Mouse (Mus musculus) heart, embryonic 14.5 days (tissue): ENCODE results near the gene Ccser1. TPM values are rescaled to one million over a fixed set of nuclear protein-coding genes. Genes with fewer than 3 reads are reported as not detected.

Experiments used
- ATAC-seq: fragments of 200-750 bp; cut with Nextera tagmentation; 2 replicates; pipeline ENCODE4 v1.8.0; 2017; ENCODE audit warnings: low read depth, moderate TSS enrichment; ENCODE audit not compliant: insufficient number of reproducible peaks, insufficient read depth, low FRiP score
- H3K27ac ChIP-seq, 2 experiments: fragments of 200-500 bp in 1 of 2; fragments of 300-500 bp in 1 of 2; sonication (generic) in 1 of 2; replicated peaks in 1 of 2; 2 replicates each; pipeline ENCODE4 v1.5.1; 2012 to 2014; ENCODE audit warnings: low read depth in 2 of 2, low read length in 2 of 2, control low read depth in 1 of 2, mild to moderate bottlenecking in 1 of 2, mixed read lengths in 1 of 2; ENCODE audit not compliant: control insufficient read depth in 1 of 2, insufficient read depth in 1 of 2
- H3K27me3 ChIP-seq: fragments of 300-500 bp; sonication (generic); 2 replicates; pipeline ENCODE4 v1.6.1; 2014; ENCODE audit warnings: mild to moderate bottlenecking, low read length, control low read depth; ENCODE audit not compliant: control insufficient read depth, insufficient read depth
- H3K36me3 ChIP-seq: fragments of 300-500 bp; sonication (generic); 2 replicates; pipeline ENCODE4 v1.6.1; 2014; ENCODE audit warnings: mild to moderate bottlenecking, control low read depth, low read length, mixed read lengths; ENCODE audit not compliant: control insufficient read depth, insufficient read depth
- H3K4me1 ChIP-seq, 2 experiments: fragments of 200-500 bp in 1 of 2; fragments of 300-500 bp in 1 of 2; sonication (generic) in 1 of 2; 2 replicates each; pipeline ENCODE4 v1.6.1; 2012 to 2014; ENCODE audit warnings: low read length in 2 of 2, control low read depth in 1 of 2, mixed read lengths in 1 of 2; ENCODE audit not compliant: control insufficient read depth in 2 of 2, insufficient read depth in 2 of 2
- H3K4me2 ChIP-seq: fragments of 300-500 bp; sonication (generic); 2 replicates; pipeline ENCODE4 v1.6.1; 2014; ENCODE audit warnings: mild to moderate bottlenecking, low read length
- H3K4me3 ChIP-seq, 2 experiments: fragments of 200-500 bp in 1 of 2; fragments of 300-500 bp in 1 of 2; sonication (generic) in 1 of 2; 2 replicates each; pipeline ENCODE4 v1.5.1; 2012 to 2014; ENCODE audit warnings: low read length in 2 of 2, mild to moderate bottlenecking in 2 of 2, control low read depth in 1 of 2, low read depth in 1 of 2, moderate library complexity in 1 of 2; ENCODE audit not compliant: control insufficient read depth in 1 of 2, insufficient read depth in 1 of 2
- H3K9ac ChIP-seq: fragments of 300-500 bp; sonication (generic); 2 replicates; pipeline ENCODE4 v1.6.1; 2014; ENCODE audit warnings: mild to moderate bottlenecking, low read length
- H3K9me3 ChIP-seq: fragments of 300-500 bp; sonication (generic); 2 replicates; pipeline ENCODE4 v1.6.1; 2016; ENCODE audit warnings: low read length, control low read depth; ENCODE audit not compliant: control insufficient read depth
- WGBS: fragments of 180-500 bp; shearing (Covaris S2); extraction: QIAGEN DNeasy Blood & Tissue Kit; methylation state at CpG from one replicate; pipeline ENCODE4 v1.1.7; 2014; 5-methylcytosine and 5-hydroxymethylcytosine counted together
- polyA plus RNA-seq: library from polyadenylated mRNA; unstranded; fragments of >200 nt; fragmentation: Nextera tagmentation; extraction: Ambion mirVana; gene quantifications from 2 replicates; pipeline ENCODE4 v1.2.1, GENCODE M21; 2014

Gene Ccser1
- polyA plus RNA-seq, 1 experiment from 2014 or later, result 3.7 TPM

DNA sequence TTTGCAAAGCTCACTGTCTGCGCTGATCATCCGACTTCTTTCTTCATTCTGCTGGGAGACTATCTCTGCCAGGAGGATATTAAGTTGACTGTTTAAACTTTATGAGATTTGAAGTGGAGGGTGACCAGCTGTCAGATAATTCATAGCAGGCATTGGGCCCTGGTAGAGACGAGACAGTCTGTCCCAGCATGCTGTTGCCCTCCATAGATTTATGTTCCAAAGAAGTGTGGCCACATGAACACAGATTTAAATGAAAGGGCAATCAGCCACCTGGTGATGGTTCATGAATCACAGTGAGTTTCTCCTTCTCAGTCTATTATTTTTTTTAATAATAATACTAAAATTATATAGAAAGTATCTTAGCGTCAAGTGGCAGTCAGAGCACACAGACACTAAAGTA lies 140.7 kb downstream of the Ccser1 start:
- H3K9ac ChIP-seq, result no peak overlapping the region
- H3K9me3 ChIP-seq, result no peaks in the 10 kb centered on the region
- H3K27ac ChIP-seq, result no peak overlapping the region
- H3K4me3 ChIP-seq, result no peak overlapping the region
- no peaks in the 10 kb centered on the region for H3K4me1 ChIP-seq
- H3K27me3 ChIP-seq, result no peaks in the 10 kb centered on the region
- ATAC-seq, result no peak
- H3K4me2 ChIP-seq, result no peak overlapping the region
- no peaks in the 10 kb centered on the region for H3K36me3 ChIP-seq
- WGBS, result 76% methylated on average over 4 of the region's 4 CpGs

DNA sequence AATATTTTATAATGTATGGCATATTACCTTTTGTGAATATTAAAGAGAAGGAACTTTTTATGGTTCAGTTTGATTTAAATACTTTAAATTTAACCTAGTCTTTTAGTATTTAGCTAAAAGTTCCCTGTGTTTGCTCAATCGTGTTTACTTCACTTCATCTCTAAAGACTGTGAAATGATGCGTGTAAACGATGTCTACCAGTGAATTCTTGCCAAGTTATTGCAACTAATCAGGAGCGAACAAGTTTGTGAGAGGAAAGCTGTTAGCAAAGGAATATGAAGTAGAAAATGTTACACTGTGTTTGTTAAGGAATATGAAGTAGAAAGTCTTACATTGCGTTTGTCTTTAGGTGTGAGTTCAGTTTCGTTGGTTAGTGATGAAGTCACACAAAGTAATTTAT lies 142.2 kb downstream of the Ccser1 start:
- 87% methylated on average over 6 of the region's 6 CpGs for WGBS
- no peaks in the 10 kb centered on the region for H3K9me3 ChIP-seq
- no peak overlapping the region for H3K9ac ChIP-seq
- no peak overlapping the region for H3K4me3 ChIP-seq
- no peak overlapping the region for H3K4me2 ChIP-seq
- no peak for ATAC-seq
- no peak overlapping the region for H3K27ac ChIP-seq
- no peaks in the 10 kb centered on the region for H3K4me1 ChIP-seq
- H3K36me3 ChIP-seq, result no peaks in the 10 kb centered on the region
- H3K27me3 ChIP-seq, result no peaks in the 10 kb centered on the region

DNA sequence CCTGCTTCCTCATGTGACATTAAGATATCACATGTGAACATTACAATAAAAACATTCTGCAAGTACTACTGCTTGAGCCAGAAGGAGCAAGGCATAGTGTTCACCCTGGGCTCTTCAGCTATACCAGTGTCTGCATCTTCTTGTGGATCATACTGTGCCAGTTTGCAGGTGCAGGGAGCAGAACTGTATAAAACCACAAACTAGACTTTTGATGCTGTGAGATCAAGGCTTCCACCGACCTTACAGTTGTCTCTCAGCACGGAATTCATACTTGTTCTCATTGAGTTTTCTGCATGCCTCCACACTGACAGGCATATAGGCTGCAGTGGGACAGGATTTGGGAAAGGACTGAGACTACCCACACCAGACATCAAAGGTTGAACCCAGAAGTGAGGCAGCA lies 146.0 kb downstream of the Ccser1 start:
- Histone ChIP-seq H3K4me3 (no peak overlapping the region), H3K4me1 (no peaks in the 10 kb centered on the region), H3K27ac (no peak overlapping the region), H3K36me3 (no peaks in the 10 kb centered on the region), H3K9me3 (no peaks in the 10 kb centered on the region), H3K9ac (no peak overlapping the region), H3K4me2 (no peak overlapping the region), H3K27me3 (no peaks in the 10 kb centered on the region)
- WGBS, result 76% methylated on average over 2 of the region's 2 CpGs
- ATAC-seq, result no peak

DNA sequence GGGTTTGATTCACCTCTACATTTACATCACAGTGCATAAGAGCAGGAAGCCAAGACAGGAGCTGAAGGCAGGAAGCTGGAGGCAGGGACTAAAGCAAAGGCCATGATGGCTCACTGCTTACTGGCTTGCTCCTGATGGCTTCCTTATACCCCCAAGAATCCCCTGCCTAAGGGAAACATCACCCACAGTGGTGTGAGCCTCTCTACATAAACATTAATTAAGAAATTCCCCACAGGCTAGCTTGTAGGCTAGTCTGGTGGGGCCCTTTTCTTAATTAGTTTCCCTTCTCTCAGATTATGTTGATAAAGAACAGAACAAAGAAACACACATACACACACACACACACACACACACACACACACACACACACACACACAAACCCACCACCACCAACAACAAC lies 148.9 kb downstream of the Ccser1 start:
- Histone ChIP-seq H3K4me2 (no peak overlapping the region), H3K27ac (no peak overlapping the region), H3K9ac (no peak overlapping the region), H3K9me3 (no peaks in the 10 kb centered on the region), H3K27me3 (no peaks in the 10 kb centered on the region), H3K4me1 (no peaks in the 10 kb centered on the region), H3K36me3 (no peaks in the 10 kb centered on the region), H3K4me3 (no peak overlapping the region)
- ATAC-seq, result no peak

DNA sequence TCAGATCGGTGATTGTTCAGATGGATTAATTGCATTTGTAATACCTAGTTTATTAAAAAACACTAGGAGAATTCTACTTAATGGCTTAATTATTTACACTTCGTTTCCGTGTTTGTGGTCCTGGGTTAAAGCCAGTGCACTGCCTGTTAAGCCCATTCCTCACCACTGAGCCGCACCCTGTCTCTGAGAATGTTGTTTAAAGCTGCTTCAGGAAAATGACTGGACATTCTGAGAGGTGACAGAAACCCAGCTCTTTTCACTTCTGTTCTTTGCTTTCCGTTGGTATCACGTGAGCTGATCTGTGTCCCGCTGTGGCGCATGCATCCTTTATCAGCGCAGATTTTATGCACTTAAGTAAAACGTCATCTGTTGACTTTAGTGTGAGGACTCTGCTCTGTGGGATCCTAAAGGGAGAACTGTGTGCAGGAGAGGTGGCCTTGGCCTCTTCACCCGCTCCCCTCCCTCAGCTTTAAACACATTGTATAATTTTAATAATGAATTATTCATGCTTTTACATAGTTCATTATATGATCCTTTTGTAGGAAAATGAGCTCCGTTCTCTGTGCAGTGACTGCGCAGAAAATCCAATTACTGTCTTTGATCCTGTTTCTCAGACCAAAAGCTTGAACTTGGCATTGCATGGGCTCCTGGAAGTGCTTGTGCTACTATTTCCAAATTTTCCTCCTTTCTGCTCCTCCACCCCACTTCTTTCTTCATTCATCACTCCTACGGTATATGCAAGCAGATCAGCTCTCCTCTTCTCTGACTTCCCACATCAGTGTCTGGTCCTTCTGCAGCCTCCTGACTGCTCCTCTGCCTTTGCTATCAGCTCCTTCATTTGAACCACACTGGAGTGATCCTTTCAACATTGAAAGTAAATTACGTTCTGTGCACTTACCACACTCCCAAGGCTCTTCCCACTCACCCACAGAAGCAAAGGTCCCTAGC lies 149.7 kb downstream of the Ccser1 start:
- no peak overlapping the region for H3K4me2 ChIP-seq
- H3K27ac ChIP-seq, result no peak overlapping the region
- H3K4me1 ChIP-seq, result no peaks in the 10 kb centered on the region
- ATAC-seq, result no peak
- no peak overlapping the region for H3K9ac ChIP-seq
- H3K36me3 ChIP-seq, result no peaks in the 10 kb centered on the region
- no peaks in the 10 kb centered on the region for H3K9me3 ChIP-seq
- no peak overlapping the region for H3K4me3 ChIP-seq
- WGBS, result 69% methylated on average over 15 of the region's 15 CpGs
- H3K27me3 ChIP-seq, result no peaks in the 10 kb centered on the region

DNA sequence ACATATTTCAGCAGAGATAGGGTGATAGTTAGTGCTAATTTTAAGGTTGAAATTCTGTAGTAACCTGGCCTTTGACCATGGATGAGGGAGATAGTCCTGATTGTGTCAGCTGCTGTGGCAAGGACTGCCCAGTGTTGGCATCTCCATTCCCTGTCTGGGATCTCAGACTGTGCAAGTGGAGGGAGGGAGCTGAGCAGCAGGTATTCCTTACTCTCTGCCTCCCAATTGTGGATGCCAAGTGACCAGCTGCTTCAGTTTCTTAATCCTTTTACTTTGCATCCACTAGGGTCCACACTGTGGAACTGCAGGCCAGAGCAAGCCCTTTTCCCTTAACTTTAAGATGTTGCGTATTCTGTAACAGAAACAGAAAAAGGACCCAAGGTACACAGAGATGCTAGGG lies 154.3 kb downstream of the Ccser1 start:
- H3K9ac ChIP-seq, result no peak overlapping the region
- H3K27me3 ChIP-seq, result no peaks in the 10 kb centered on the region
- no peaks in the 10 kb centered on the region for H3K36me3 ChIP-seq
- no peak overlapping the region for H3K4me2 ChIP-seq
- no peaks in the 10 kb centered on the region for H3K4me1 ChIP-seq
- no peak overlapping the region for H3K4me3 ChIP-seq
- no peak for ATAC-seq
- WGBS, result 95% methylated on average over 1 of the region's 1 CpGs
- no peaks in the 10 kb centered on the region for H3K9me3 ChIP-seq
- no peak overlapping the region for H3K27ac ChIP-seq

DNA sequence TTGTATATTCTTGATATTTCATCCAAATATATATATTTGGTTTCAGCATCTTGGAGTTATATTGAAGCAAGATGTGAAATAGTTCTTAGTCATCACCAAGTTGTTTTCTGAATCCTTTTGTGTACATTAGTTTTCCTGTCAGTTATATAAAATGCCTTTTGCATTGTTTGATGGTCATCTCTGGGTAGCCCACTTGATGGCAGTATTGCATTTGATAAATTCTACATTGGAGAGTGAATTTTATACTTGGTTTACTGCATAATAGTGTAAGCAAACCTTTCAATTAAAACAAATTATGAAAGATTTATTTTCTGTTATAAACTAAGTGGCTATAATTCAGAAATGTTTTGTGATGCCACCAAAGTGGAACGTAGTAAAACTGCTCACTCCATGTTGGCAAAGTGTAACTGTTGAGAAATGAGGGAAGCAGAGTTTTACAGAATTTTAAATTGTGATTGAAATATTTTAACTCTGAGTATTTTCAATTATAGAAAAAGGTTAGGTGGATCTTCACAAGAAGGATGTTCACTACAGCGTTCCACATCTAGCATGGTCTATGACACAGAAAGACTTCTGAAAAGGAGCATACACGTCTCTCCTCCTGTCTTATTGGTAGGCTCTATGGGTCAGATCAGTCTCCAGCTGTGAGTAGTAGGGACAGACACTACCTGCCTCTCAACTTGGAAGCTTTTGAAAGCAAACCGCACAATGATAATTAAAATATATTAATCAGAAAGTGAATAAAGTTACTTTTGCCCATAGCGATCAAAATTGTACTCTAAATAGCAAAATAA lies 167.1 kb downstream of the Ccser1 start:
- no peak overlapping the region for H3K9ac ChIP-seq
- H3K4me1 ChIP-seq, result no peaks in the 10 kb centered on the region
- no peaks in the 10 kb centered on the region for H3K36me3 ChIP-seq
- no peak overlapping the region for H3K4me2 ChIP-seq
- no peak for ATAC-seq
- H3K4me3 ChIP-seq, result no peak overlapping the region
- no peaks in the 10 kb centered on the region for H3K27me3 ChIP-seq
- H3K27ac ChIP-seq, result no peak overlapping the region
- WGBS, result 72% methylated on average over 5 of the region's 5 CpGs
- H3K9me3 ChIP-seq, result no peaks in the 10 kb centered on the region
